Mouse (Mus musculus) stomach, adult 2 months (tissue): ENCODE data around the gene Akna. TPM values are rescaled to one million over a fixed set of nuclear protein-coding genes. Genes with fewer than 3 reads are reported as not detected.

Experiments used
- polyA plus RNA-seq: library from polyadenylated mRNA; depleted of rRNA; stranded (reverse); fragments of >200 nt; gene quantifications from 2 replicates; pipeline ENCODE4 v1.2.3, GENCODE M21; 2012; rRNA removed

Gene Akna
- polyA plus RNA-seq, result 2.8 and 3.8 TPM in 2 replicates

GRCm38 (mm10) chr4:63403040-63403959, at the start of gene Akna:
Gene Akna (minus strand): TSS chr4:63403354.

DNA sequence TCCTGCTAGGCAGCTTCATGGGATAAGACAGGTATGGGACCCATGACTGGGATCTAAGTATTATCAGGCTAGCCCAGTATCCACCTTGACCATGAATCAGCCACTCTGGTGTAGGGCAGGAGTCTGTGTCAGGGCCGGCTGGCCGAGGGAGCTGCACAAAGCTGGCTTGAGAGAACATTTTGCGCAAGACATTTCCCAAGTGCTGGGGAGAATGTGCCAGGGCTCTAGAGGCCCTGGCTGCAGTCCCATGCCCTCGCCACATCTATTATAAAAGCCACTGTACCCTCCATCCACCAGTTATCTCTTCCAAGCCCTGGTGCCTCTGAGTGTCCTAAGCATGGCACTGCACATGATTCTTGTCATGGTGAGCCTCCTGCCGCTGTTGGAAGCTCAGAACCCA, 41.0 kb downstream of the Akna start, which contains the start of gene Orm2:
Gene Orm2 (plus strand): TSS at position 300 of the 400 bp plus-strand sequence.

GRCm38 (mm10) chr4:63355877-63356665, 47.1 kb downstream of the Akna start, which contains the start of gene Orm3:
Gene Orm3 (plus strand): TSS chr4:63356162.

GRCm38 (mm10) chr4:63344295-63344694, 58.9 kb downstream of the Akna start, which contains the start of gene Orm1:
Gene Orm1 (plus strand): TSS chr4:63344560.

Other genes with a start within 250 kb of the Akna start
- gene Ambp, start 248.6 kb downstream of the Akna start, polyA plus RNA-seq, result 1.5 and 2.8 TPM in 2 replicates
- gene Kif12, start 231.2 kb downstream of the Akna start, polyA plus RNA-seq, result 5.6 and 6.0 TPM in 2 replicates
- 6.8 and 9.1 TPM in 2 replicates for gene Col27a1, start 189.3 kb downstream of the Akna start, polyA plus RNA-seq
- gene Orm1, start 58.8 kb downstream of the Akna start, polyA plus RNA-seq, result 0.58 and 0.88 TPM in 2 replicates
- not detected in 2 replicates for gene Orm3, start 47.2 kb downstream of the Akna start, polyA plus RNA-seq
- 0.10 and 0.16 TPM in 2 replicates for gene Orm2, start 40.9 kb downstream of the Akna start, polyA plus RNA-seq
- gene Whrn, start 92.6 kb upstream of the Akna start, polyA plus RNA-seq, result 8.4 and 9.4 TPM in 2 replicates
- gene Atp6v1g1, start 141.4 kb upstream of the Akna start, polyA plus RNA-seq, result 8.1 and 8.5 TPM in 2 replicates
- 1.5 and 1.8 TPM in 2 replicates for gene Tmem268, start 155.4 kb upstream of the Akna start, polyA plus RNA-seq
- not detected in 2 replicates for gene Gm11213, start 201.9 kb upstream of the Akna start, polyA plus RNA-seq
- not detected in 2 replicates for gene Tex48, start 219.1 kb upstream of the Akna start, polyA plus RNA-seq